Mouse (Mus musculus) lung, adult 2 months (tissue): ENCODE measurements at regions not wholly inside any gene's neighbourhood (a gene's known extent, or its start where the extent isn't known, plus 50 kb on each side); places are given as distances from the start of the nearest gene placed in this dataset.

ENCODE experiments used
- DNase-seq: peaks from one replicate; pipeline ENCODE4 v3.0.0; 2022
- H3K4me1 ChIP-seq: fragments of 200-500 bp; 2 replicates; pipeline ENCODE4 v1.6.1; 2011; ENCODE audit warnings: low read length; ENCODE audit not compliant: control insufficient read depth, insufficient read depth
- H3K4me3 ChIP-seq: fragments of 200-500 bp; replicated peaks from 2 replicates; pipeline ENCODE3; 2011; ENCODE audit warnings: low read depth, mild to moderate bottlenecking, control low read depth, low read length; ENCODE audit errors: extremely low read depth
- CTCF ChIP-seq: fragments of 200-500 bp; IDR thresholded peaks from 2 replicates; pipeline ENCODE4 v1.5.1; 2011; ENCODE audit warnings: mild to moderate bottlenecking, low read length, control low read depth; ENCODE audit not compliant: insufficient read depth
- POLR2A ChIP-seq: fragments of 200-500 bp; IDR thresholded peaks from 2 replicates; pipeline ENCODE4 v1.6.1; 2011; ENCODE audit warnings: low read depth, mild to moderate bottlenecking, control low read depth, low read length, borderline replicate concordance; ENCODE audit errors: extremely low read depth
- WGBS: fragments of 180-500 bp; shearing (Covaris S2); methylation state at CpG from one replicate; pipeline ENCODE4 v1.1.7; 2018; 5-methylcytosine and 5-hydroxymethylcytosine counted together

DNA sequence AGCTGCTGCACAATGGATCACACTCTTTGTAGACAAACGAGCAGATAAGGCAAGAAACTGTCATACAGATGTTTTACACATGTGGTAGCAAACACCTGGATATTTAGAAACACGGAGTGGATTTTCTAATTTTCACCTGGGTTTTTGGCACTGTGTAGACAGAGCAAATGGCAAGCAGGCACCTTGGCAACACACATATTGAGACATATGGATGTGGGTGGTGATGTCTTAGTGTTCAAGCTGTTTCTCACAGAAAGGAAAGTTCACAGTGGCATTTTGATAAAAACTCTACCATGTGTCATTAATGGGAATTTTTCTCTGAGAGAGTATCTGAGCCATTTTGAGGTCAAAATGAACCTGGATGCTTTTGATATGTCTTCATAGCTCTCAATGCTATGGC, 417.9 kb upstream of the Megf9 start:
- H3K4me1 ChIP-seq: no peaks in the 10 kb centered on the region
- DNase-seq: no peak
- TF ChIP-seq CTCF (no peak), POLR2A (no peak)
- no peak overlapping the region for H3K4me3 ChIP-seq
- 53% methylated on average over 2 of the region's 2 CpGs for WGBS

DNA sequence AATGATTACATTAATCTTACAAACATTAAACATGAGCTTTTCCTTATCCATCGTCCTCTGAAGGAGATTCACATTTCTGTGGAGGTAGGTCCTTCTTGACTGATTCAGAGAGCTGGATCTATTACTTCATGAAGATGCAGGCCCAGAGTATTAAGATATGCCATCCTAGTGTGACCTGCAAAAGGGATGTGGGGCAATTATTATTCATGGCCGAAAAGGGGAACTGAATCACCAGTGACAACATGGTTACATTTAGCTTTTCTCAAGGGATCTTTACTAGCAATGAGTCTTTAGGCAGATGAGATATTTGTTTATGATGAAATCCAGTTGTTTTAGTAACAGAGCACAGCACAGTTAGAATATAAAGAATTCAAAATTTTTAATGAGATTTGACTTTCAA, 405.4 kb upstream of the Megf9 start:
- no peak for DNase-seq
- H3K4me3 ChIP-seq: no peak overlapping the region
- WGBS: 71% methylated on average over 2 of the region's 2 CpGs
- TF ChIP-seq POLR2A: no peak
- no peak for TF ChIP-seq CTCF
- no peaks in the 10 kb centered on the region for H3K4me1 ChIP-seq

DNA sequence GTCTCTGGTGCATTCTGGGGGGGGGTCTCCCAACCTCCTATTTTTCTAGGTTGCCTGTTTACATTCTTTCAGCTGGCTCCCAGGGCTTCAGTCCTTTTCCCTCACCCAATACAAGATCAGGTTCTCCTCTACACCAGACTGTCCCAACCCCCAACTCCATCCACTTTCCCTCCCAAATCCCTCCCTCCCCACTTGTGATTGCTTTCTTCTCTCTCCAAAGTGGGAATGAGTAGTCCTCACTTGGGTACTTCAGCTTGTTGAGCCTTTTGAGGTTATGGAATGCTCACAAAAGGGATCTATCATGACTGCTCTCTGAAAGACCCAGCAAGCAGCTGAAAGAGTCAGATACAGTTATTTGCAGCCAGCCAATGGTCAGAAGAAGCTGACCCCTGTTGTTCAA, 399.3 kb upstream of the Megf9 start:
- Histone ChIP-seq H3K4me1 (no peaks in the 10 kb centered on the region), H3K4me3 (no peak overlapping the region)
- peak; percentile 3 for DNase-seq
- TF ChIP-seq POLR2A (no peak), CTCF (no peak)

DNA sequence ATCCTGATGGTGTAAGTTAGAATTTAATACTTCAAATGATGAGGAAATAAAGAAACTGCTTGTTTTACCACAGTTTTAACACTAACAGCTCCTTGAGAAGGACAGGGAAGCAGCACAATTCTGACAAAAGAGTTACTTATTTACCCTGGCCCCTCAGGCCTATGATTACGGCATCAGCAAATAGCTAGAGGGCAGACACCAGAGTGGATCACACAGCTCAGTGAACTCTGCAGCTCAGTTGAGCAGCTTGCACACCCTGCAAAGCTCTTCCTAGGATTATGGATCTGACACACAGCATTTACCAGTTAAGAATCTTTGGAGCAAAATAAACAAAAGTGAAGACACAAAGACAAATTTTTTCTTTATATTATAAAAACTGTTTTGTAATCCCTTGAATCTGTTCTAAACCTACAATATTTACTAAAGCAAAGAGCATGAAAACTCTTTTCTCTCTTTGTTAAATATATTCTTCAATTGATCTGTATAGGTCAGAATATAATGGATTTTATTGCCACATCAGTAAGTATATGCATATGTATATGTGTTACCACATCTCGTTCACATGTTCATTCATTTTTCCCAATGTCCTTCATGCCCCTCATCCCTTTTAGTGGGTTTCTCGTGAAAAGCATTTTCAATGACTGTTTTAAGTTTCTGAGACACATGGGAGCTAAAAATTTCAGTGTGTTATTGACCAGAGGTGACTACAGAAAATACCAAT, 387.3 kb upstream of the Megf9 start:
- Histone ChIP-seq H3K4me3 (no peak overlapping the region), H3K4me1 (no peaks in the 10 kb centered on the region)
- no peak for DNase-seq
- 56% methylated on average over 3 of the region's 3 CpGs for WGBS
- no peak for TF ChIP-seq CTCF
- no peak for TF ChIP-seq POLR2A

DNA sequence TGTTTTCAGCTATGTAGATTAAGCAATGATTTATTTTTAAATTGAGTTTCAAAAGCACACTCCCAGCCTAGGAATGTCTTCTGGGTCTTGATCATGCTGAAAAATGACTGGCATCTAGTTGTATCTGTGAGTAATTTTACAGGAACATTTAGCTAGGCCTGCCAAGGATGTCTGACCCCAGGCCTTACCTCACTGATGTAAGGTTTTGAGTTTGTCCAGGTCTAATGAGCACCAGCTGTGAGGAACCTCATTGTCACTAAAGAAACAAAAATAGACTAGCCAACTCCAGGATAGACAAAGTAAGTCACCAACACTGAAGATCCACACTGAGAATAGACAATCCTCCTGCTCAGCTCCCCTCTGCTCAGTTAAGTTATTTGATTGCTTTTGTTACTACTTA, 379.8 kb upstream of the Megf9 start:
- no peak for TF ChIP-seq POLR2A
- TF ChIP-seq CTCF: no peak
- no peaks in the 10 kb centered on the region for H3K4me1 ChIP-seq
- no peak for DNase-seq
- no peak overlapping the region for H3K4me3 ChIP-seq

DNA sequence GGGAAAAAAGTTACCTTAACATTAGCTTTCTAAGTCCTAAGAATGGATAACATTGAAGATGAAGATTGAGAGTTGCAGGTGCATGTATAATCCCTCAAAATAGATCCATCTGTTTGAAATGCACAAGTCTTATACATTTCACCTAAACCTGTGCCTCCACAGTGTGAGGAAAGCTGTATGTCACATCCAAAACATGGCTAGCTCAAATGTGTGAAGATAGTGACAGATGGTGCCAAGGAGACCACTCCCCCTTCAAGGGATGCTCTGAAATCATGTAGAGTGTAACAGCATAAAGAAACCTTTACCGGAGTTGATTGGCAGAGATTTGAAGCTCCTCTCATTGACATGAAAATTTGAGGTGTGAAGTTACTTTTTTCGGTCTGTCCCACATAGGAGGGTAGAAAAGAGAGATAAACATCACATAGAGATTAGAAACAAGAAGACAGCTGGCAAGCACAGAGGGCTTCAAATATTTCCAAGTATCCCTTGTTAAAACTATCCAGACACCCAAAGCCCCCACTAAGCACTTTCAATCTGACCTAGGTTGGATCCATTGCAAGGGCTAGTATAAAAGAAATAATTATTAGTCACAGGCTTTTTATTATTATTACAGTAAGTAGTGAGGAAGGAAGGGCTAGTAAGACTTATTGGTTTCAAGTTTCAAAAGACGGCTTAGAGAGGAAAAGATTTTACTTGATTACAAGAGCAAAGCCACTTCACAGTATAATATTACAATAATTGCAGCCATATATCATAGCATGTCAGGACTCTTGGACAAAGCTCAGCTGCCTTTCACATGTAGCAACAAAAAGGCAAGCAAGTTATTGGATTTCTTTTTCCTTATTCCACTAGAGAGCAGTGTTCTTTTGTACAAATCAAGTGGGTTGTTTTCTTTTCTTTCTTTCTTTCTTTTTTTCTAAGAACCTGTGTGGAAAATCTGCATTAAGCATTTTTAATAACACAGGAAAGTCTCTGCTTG, 372.3 kb upstream of the Megf9 start:
- no peak for TF ChIP-seq CTCF
- Histone ChIP-seq H3K4me1 (no peaks in the 10 kb centered on the region), H3K4me3 (no peak overlapping the region)
- DNase-seq: no peak
- WGBS: 50% methylated on average over 3 of the region's 3 CpGs
